Mouse (Mus musculus) adrenal gland, postnatal 36 days (tissue): ENCODE results near the gene Pomt1. TPM values are rescaled to one million over a fixed set of nuclear protein-coding genes. Genes with fewer than 3 reads are reported as not detected.

Experiments used
- DNase-seq, 2 experiments: peaks; one replicate each; pipeline ENCODE4 v3.0.0; 2021; ENCODE audit warnings: mixed read lengths in 1 of 2
- total RNA-seq, 2 experiments: library from RNA; stranded (reverse); gene quantifications; 2 replicates each; pipeline ENCODE4 v1.2.3; 2021

Pomt1 gene
- total RNA-seq, 2 experiments from 2014 or later, result 32.2 to 37.5 TPM

GRCm38 (mm10) chr2:32220969-32221368 is 15.4 kb upstream of the Pomt1 start:
- no peak for DNase-seq

- DNase-seq, result no peak
These were observed 14.8 kb upstream of the Pomt1 start for GRCm38 (mm10) chr2:32221577-32221976.

GRCm38 (mm10) chr2:32222057-32222456 is 14.3 kb upstream of the Pomt1 start:
- DNase-seq, result no peak

GRCm38 (mm10) chr2:32235433-32235832 is 957 bp upstream of the Pomt1 start:
- no peak for DNase-seq

- peak; percentile 69 to 71 for DNase-seq
These were observed 534 bp downstream of the Pomt1 start for GRCm38 (mm10) chr2:32236760-32237487.

DNA sequence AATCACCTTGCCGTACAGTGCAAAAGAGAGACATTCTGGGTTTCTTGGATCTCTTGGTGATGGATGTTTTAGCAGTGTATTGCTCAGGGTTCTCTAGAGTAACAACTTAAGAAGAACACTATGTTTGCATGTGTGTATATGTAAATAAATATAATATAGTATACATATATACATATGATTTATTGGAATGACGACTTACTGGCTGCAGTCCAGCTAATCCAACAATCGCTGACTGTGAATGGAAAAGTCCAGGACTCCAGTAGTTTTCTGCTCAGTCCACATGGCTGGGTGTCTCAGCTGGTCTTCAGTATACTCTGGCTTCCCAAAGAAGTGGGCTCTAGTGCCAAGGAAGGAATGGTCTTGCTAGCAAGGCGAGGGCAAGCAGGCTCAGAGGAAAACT is 1.2 kb downstream of the Pomt1 start:
- DNase-seq, result no peak

- no peak for DNase-seq
These were observed 2.5 kb downstream of the Pomt1 start for GRCm38 (mm10) chr2:32238708-32239435.

DNA sequence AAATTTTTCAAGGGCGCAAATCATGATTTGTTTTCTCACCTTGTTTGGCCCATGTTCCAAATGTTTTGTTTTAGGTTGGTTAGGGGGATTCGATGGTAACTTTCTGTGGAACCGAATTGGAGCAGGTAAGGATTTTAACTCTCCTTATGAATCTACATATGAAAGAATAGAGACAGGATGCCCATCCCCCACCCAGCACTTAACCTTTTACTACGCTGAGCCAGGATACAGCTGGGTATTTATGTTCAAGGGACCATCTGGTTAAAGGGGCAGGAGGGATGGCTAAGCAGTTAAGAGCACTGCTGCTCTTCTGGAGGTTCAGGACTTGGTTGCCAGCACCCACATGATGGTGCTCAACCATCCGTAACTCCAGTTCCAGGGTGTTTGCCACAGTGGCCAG is 4.2 kb downstream of the Pomt1 start:
- no peak for DNase-seq

DNA sequence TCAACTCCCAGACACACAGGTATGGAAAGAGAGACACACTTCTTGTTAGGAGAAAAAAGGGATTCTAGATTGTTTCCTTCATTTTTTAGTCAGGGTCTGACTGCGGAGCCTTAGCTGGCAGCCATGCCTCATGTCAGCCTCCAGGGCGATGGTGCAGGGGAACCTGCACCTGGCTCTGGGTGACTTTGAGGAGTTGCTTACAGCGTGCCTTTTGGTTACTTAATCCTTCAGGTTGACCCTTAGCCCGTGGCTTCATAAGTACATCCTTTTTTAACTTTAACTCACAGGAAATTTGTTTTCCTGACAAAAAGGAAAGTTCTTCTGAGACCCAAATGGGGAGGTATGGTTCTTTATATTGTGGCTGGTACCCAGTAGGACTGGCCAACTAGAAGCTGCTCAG is 6.6 kb downstream of the Pomt1 start:
- no peak for DNase-seq

- DNase-seq, result peak; percentile 45 to 61
These were observed 10.4 kb downstream of the Pomt1 start for GRCm38 (mm10) chr2:32246741-32247140.

DNA sequence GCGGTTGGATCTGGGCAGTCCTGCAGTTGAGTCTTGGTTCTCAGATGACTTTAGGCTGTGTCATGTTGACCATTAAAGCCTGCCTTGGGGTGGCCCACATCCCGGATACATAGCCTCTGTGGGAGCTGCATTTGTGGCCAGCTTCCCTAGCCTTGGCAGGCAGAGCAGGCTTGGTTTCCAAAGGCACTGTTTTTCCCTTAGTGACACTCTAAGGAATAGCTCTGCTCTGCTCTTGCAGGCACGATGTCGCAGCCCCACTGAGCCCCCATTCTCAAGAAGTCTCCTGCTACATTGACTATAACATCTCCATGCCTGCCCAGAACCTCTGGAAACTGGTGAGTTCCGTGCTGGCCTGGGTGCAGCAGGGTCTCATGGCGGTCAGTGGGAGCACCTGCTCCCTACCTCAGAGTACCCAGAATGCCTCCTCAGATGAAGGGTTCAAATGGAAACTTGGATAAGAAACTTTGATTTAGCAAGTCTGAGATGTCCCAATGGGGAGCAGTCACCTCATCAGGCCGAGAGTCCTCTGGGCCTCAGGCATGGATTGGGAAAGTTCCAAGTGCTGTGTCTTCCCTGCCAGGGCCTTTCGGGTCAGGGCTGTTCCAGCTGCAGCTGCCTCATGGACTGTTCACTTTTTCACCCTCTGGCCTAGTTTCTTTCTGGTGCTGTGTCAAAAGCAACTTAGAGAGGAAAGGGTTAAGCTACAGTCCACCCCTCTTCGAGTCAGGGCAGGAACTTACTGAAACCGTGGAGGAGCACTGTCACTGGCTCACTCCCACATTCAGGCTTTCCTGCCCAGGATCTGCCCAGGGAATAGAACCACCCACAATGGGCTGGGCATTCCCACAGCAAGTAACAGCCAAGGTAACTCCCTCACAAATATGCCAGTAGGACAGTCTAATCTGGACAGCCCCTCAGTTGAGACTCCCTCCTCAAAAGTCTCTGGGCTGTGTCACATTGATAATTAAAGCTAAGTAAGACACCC is 12.3 kb downstream of the Pomt1 start:
- peak; percentile 69 to 74 for DNase-seq

DNA sequence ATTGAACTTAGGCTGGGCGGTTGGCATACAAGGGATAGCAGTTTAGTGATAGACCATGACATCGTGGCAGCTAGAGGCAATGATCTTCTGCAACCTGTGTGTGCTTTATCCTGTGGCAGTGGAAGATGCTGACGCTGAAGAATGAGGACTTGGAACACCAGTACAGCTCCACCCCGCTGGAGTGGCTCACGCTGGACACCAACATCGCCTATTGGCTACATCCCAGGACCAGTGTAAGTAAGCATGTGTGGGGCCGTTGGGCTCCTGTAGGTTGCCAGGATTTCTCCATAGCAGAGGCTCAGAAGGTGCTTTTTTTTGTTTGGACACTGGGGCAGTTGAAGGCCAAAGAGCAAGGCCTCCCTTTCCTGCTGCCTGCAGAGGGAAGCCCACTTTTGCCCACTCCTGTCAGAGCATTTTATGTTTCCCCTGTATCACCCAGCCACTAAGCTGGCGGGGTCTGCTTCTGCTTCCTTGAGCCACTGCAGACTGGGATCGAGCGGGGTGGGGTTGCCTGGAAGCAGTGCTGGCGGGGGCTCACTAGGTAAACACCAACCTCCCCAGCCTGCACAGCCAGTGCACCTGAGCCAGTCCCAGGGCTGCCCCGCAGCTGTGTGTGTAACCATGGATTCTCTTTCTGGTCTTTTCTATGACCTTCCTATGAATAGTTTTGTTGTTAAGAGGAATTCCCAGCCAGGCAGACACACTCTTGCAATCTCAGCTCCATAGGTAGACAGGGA is 15.6 kb downstream of the Pomt1 start:
- DNase-seq, result peak in 1 of 2 experiments; percentile 45

DNA sequence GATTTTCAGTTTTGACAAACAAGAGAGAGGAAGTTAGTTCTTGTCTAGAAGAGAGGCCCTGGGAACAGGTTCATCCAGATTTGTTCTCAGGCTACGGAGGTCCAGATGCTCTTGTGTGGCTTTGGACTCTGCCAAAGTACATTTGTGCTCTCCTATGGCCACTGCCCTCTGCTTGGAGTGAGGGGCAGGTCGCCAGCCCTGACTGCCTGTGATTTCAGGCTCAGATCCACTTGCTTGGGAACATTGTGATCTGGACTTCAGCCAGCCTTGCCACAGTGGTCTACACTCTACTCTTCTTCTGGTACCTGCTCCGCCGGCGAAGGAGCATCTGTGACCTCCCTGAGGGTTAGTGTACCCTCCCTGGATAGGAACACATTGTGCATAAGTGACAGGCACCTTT is 16.3 kb downstream of the Pomt1 start:
- peak in 1 of 2 experiments; percentile 40 for DNase-seq

GRCm38 (mm10) chr2:32253352-32253751 is 17.0 kb downstream of the Pomt1 start:
- DNase-seq, result no peak

DNA sequence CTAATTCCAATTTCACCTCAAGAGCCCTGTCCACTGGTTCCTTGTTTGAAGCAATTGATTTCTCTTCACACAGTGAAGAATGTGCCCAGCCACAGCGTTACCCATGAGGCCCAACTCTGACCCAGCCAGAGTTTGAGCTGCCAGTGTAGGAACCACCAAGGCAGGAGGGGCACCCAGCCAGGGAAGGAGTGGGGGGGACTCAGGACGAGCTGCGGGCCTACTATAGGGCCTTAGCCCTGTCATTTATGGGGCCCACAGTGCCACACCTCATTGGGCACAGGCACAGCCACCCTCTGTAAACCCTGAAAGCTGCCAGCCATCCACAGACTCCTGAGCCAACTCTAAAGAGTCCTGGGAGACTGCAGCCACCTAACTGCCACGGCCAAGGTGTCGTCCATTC is 18.2 kb downstream of the Pomt1 start:
- peak in 1 of 2 experiments; percentile 35 for DNase-seq

GRCm38 (mm10) chr2:32256273-32256672 is 19.9 kb downstream of the Pomt1 start:
- DNase-seq, result peak in 1 of 2 experiments; percentile 23

DNA sequence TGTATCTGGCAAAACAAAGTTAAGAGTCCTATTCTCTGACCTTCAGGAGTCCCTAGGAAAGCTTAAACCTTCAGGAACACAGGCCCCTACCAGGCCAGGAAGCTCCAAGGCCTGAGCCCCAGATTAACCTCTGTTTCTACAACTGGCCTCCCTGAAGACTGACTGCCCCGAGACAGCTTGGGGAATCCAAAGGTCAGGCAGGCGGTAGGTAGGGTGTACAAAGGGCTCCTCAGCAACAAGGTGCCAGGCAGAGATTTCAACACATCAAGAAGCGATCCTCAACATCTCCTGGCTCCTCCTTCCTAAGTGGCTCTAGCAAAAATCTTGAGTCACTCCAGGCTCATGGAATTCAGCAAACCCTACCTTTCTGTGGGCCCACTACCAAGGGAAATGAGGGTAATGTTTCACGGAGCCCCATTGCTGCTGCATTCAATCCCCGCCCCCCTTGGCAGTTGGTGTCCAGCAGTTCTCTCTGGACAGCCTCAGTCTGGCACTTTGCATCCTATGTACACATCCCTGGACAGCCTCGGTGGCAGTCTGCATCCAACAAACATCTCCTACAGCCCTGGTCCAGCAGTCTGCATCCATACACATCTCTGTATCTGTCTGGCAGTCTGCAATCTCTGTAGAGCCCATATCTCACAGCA is 22.6 kb downstream of the Pomt1 start:
- DNase-seq, result peak in 1 of 2 experiments; percentile 43

DNA sequence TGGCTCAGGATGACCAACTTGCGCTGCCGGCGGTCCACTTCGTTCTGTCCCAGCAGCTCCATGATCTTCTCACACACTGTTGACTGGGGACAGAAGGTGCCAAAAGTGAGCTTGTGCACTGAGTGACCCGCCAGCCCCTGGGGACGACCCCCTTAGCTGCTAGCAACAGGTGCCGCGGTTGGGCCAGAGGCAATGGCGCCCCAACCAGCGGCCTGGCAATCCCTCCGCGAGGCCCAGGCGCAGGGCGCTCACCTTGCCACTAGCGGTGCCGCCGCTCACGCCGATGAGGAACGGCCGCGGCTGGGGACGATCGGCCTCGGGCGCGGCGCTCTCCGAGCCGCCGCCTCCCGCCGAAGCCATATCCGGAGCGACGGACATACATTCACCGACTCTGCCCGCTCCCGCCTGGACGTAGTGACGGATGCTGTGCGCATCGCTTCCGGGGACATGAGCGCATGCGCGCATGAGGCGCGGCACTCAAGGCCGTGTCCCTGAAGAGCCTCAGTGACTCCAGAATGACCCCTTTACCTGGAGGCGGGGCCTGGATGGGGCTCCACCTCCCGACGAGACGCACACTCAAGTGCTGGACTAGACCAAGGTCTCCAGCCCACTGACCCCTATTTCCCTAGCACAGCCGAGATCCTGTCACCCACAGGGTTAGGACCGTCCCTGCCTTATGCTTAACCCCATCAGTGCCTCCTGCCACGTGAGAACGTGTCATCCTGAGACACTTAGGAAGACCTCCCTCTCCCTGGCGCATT is 23.4 kb downstream of the Pomt1 start, which contains the start of gene Uck1:
Uck1 (minus strand) TSS at position 503 of the 761 bp plus-strand sequence.
- peak; percentile 94 to 95 for DNase-seq

DNA sequence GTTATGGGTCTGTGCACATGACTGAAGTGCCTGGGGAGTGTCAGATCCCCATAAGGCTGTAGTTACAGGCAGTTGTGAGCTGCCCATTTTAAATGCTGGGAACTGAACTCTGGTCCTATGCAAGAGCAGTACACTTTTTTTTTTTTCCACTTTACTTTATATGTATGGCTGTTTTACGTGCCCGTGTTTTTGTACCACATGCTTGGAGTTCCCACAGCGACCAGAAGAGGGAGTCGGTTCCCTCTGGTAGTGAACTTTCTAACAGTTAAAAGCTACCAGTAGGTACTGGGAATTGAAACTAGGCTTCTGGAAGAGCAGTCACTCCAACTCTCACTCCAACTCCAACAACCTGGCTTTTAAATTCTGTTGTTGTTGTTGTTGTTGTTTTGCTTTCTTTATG is 24.2 kb downstream of the Pomt1 start:
- DNase-seq, result peak; percentile 45 to 51

DNA sequence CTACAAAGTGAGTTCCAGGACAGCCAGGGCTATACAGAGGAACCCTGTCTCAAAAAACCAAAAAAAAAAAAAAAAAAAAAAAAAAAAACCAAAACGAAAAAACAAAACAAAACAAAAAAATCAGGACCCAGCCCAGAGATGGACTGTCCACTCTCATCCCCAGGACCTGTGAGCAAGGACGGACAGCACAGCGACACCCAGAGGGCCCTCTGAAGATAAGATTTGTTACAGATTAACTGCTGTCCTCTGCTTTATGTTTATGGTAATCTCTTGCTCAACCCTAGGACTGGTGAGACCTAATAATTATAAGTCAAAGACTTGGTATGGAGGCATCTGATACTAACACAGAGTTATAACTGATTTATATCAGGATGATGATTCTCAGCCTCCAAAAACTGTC is 39.4 kb downstream of the Pomt1 start:
- DNase-seq, result no peak
